Mouse (Mus musculus) spleen, adult 2 months (tissue): ENCODE data around the gene Zfp760. TPM values are rescaled to one million over a fixed set of nuclear protein-coding genes. Genes with fewer than 3 reads are reported as not detected.
"Not testable (repeated sequence)": the region's sequence is repeated elsewhere in the genome, so short reads cannot be mapped to it uniquely, and the experiment has no call there.

Experiments used
- DNase-seq, 2 experiments: peaks; one replicate each; pipeline versions ENCODE4 v3.0.0 to v3.0.0-alpha.2; 2012 to 2021; ENCODE audit warnings: low spot score in 2 of 2, low read depth in 1 of 2
- H3K27ac ChIP-seq: fragments of 200-500 bp; 2 replicates; pipeline ENCODE4 v1.5.1; 2012; ENCODE audit warnings: low read length, inconsistent platforms; ENCODE audit not compliant: insufficient read depth
- H3K27me3 ChIP-seq: fragments of 200-500 bp; 2 replicates; pipeline ENCODE4 v1.6.1; 2012; ENCODE audit warnings: mild to moderate bottlenecking, moderate library complexity, low read length, inconsistent platforms; ENCODE audit not compliant: control insufficient read depth, insufficient read depth
- H3K36me3 ChIP-seq: fragments of 200-500 bp; 2 replicates; pipeline ENCODE4 v1.6.1; 2012; ENCODE audit warnings: mild to moderate bottlenecking, low read length, inconsistent platforms; ENCODE audit not compliant: control insufficient read depth, insufficient read depth
- H3K4me1 ChIP-seq: fragments of 200-500 bp; 2 replicates; pipeline ENCODE4 v1.6.1; 2011; ENCODE audit warnings: inconsistent platforms; ENCODE audit not compliant: control insufficient read depth, insufficient read depth, insufficient read length
- H3K4me3 ChIP-seq: fragments of 200-500 bp; 2 replicates; pipeline ENCODE4 v1.5.1; 2011; ENCODE audit warnings: mild to moderate bottlenecking, inconsistent platforms; ENCODE audit not compliant: insufficient read depth, insufficient read length; ENCODE audit errors: extremely low read depth
- CTCF ChIP-seq: fragments of 200-500 bp; IDR thresholded peaks from 2 replicates; pipeline ENCODE4 v1.5.1; 2011; ENCODE audit warnings: mild to moderate bottlenecking, inconsistent platforms; ENCODE audit not compliant: insufficient read depth, insufficient read length, insufficient replicate concordance; ENCODE audit errors: extremely low read depth
- POLR2A ChIP-seq: fragments of 200-500 bp; IDR thresholded peaks from 2 replicates; pipeline ENCODE4 v1.6.1; 2011; ENCODE audit warnings: low read depth, low read length, inconsistent platforms
- WGBS: fragments of 180-500 bp; shearing (Covaris S2); methylation state at CpG from one replicate; pipeline ENCODE4 v1.1.7; 2018; 5-methylcytosine and 5-hydroxymethylcytosine counted together
- polyA plus RNA-seq: library from polyadenylated mRNA; depleted of rRNA; stranded (reverse); fragments of >200 nt; gene quantifications from 2 replicates; pipeline ENCODE4 v1.2.3, GENCODE M21; 2012

Zfp760 gene
- polyA plus RNA-seq, 1 experiment = 0.47 TPM

DNA sequence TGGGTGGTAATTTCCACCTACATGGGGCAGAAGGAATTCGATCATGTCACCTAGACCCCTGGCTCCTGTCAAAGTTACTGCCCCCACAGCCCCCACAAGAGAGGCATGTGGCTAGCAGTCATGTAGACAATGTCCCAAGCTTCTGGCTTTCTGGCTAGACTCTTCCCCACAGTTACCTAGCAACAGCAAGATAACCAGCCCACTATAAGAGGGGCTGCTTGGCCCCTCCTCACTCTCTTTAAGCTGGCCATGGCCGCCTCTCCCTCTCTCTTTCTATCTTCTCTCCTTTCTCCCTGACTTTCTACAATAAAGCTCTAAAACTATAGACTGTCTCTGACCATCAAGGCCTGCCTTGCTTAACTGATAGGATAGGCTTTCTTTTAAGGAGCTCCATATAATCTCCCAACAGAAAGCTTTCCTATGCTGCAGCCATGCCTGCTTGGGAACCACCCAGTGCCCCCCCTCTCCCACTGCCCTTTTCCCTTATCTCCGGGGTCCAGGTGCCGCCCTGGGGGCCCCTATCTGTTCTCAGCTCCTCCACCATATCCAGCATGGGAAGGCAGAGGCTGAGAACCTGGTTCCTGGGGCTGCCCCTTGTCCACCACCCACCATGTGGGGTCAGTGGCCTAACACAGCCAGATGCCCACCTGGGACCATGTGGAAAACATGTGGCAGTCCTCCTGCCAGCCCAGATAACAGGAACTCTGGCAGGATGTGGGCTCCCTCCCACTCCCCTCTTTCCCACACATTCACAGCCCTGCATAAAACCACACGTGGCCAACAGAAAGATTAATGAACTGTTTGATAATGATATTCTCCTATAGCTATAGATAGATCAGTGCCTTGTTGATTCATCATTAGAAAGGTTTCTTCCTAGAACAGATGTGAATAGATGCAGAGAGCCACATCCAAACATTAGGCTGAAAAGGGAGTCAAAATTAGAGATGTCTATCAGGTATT is 5.0 kb upstream of the Zfp760 start:
- Histone ChIP-seq H3K27me3 (no peaks in the 10 kb centered on the region), H3K4me1 (no peaks in the 10 kb centered on the region), H3K36me3 (no peaks in the 10 kb centered on the region), H3K27ac (no peak overlapping the region), H3K4me3 (no peak overlapping the region)
- WGBS = 40% methylated on average over 5 of the region's 5 CpGs
- no peak for DNase-seq
- TF ChIP-seq POLR2A = no peak
- no peak for TF ChIP-seq CTCF

DNA sequence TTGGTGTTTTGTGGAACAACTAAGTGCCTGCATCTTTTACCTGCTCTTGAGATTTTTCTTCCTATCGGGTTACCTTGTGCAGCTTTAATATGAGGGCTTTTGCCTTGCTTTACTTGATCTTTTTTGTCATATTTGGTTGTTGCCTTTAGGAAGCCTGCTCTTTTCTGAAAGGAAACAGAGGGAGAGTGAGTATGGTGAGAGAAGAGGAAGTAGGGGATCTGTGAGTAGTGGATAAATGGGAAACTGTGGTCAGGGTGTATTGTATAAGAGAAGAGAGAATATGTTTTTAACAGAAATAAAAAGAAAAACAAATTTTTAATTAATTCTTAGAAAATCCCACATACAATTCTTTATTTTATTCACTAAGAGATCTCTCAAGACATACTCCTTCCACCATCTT is 4.1 kb upstream of the Zfp760 start:
- no peak for DNase-seq
- H3K27me3 ChIP-seq = no peaks in the 10 kb centered on the region
- H3K36me3 ChIP-seq = no peaks in the 10 kb centered on the region
- no peak overlapping the region for H3K27ac ChIP-seq
- WGBS = 11% methylated on average over 1 of the region's 1 CpGs
- no peak for TF ChIP-seq POLR2A
- TF ChIP-seq CTCF = no peak
- H3K4me3 ChIP-seq = no peak overlapping the region
- no peaks in the 10 kb centered on the region; the same call in 1 of the 2 replicates for H3K4me1 ChIP-seq

DNA sequence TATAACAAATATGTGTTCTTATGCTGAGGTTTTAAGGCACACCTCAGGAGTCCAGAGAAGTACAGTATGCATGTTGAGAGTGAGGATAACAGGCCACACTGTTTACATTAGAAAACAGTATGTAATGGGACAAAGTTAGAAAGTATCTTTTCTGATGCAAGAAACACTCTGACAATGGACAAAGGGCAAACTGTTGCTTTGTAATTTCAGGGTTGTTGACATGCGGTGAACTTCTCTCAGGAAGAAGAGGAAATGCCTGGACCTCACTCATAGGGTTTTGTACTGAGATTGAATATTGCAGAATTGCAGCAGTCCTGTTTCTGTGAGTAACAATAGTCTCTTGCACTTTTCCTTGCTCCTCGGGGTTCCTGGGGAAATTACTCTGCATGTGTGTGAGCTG is 860 bp downstream of the Zfp760 start:
- Histone ChIP-seq H3K4me3 (no peak overlapping the region), H3K36me3 (0 out of 2 replicates have a peak, but pooled peaks cover under 1% of the 10 kb centered on the region), H3K27me3 (no peaks in the 10 kb centered on the region), H3K27ac (no peak overlapping the region), H3K4me1 (peaks cover 3% of the 10 kb centered on the region; the same call in 1 of the 2 replicates)
- TF ChIP-seq POLR2A (no peak), CTCF (no peak)
- 13% methylated on average over 2 of the region's 2 CpGs for WGBS
- no peak for DNase-seq

DNA sequence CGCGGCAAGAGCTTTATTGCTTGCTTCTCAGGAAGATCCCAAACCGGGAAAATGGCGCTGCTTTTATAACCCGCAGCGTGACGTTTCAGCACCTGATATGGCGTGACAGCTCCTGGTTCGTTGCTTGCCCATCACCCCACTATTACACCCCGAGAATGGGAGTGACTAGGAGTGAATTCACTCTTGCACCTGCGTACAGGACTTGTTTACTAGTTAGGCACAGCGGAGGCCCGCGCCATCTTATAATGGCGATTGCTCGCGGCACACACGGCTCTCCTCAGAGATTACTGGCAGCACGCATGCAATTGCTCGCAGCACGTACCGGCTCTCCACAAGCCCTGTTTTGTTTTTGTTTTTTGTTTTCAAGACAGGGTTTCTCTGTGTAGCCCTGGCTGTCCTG is 23.0 kb downstream of the Zfp760 start, which contains the start of gene Zfp229:
Zfp229 (plus strand) TSS at position 301 of the 400 bp plus-strand sequence.
- not testable (repeated sequence) for H3K27me3 ChIP-seq, H3K36me3 ChIP-seq, H3K27ac ChIP-seq, DNase-seq, H3K4me1 ChIP-seq, H3K4me3 ChIP-seq
- 98% methylated on average over 15 of the region's 22 CpGs for WGBS

DNA sequence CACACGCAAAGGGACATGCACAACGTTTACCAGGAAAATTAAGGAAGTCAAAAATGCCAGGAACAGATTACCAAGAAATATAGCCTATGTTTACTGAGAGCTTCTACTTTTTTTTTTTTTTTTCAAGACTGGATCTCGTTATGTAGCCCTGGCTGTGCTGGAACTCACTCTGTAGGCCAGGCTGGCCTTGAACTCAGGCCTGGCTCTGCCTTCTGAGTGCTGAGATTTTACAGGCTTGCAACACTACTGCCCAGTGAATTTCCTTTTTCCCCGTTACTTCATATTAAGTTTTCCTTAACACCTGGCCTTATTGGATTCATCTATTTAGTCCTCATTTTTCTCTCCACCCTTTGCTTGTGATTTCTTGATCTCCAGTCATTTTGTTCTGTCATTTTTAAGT is 25.5 kb downstream of the Zfp760 start:
- TF ChIP-seq POLR2A = no peak
- TF ChIP-seq CTCF = no peak
- Histone ChIP-seq H3K27me3 (no peaks in the 10 kb centered on the region), H3K4me1 (0 out of 2 replicates have a peak, but pooled peaks cover 2% of the 10 kb centered on the region), H3K27ac (0 out of 2 replicates have a peak overlapping the region, but pooled peaks have one; percentile 66), H3K4me3 (0 out of 2 replicates have a peak overlapping the region, but pooled peaks have one; percentile 85), H3K36me3 (no peaks in the 10 kb centered on the region)
- 65% methylated on average over 4 of the region's 4 CpGs for WGBS
- no peak for DNase-seq

DNA sequence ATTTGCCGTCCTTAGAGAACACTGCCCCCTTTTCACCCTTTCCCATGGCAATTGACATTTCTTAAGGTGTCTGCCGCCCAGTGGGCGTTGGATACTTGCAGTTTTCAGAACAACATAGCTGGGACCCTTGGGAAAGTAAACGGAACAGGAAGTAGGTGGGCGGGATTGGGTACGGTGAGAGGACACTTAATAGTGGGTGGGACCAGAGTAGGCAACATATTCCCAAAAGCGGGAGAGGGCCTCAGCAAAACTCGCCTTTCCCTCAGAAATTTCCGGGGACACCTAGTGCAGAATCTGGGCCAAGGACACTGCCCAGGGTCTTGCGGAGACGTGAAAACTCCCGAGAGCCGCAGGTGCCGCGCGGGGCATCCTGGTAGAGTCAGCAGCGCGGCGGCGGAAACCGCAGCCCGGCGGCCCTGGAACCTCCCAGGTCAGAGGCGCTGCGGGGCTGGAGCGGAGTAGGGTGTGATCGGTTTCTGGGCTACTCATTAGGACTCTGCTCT is 26.0 kb downstream of the Zfp760 start:
- TF ChIP-seq CTCF (no peak), POLR2A (no peak)
- peak; percentile 19 to 56 for DNase-seq
- Histone ChIP-seq H3K27ac (peak overlapping the region; percentile 66), H3K36me3 (no peaks in the 10 kb centered on the region; the same call in 1 of the 2 replicates), H3K4me1 (0 out of 2 replicates have a peak, but pooled peaks cover 2% of the 10 kb centered on the region), H3K4me3 (peak overlapping the region; percentile 85), H3K27me3 (no peaks in the 10 kb centered on the region)
- WGBS = under 1% methylated on average over 27 of the region's 27 CpGs
